Mouse (Mus musculus) E14TG2a.4 (cell line): ENCODE measurements around the gene Dntt.

Experiments
- CTCF ChIP-seq: conservative IDR thresholded peaks from 2 replicates; pipeline ENCODE4 v1.5.1; 2014; ENCODE audit warnings: low read length
- NANOG ChIP-seq: IDR thresholded peaks from 2 replicates; pipeline ENCODE4 v1.6.1; 2014; ENCODE audit warnings: borderline replicate concordance, low read length, mixed read lengths

DNA sequence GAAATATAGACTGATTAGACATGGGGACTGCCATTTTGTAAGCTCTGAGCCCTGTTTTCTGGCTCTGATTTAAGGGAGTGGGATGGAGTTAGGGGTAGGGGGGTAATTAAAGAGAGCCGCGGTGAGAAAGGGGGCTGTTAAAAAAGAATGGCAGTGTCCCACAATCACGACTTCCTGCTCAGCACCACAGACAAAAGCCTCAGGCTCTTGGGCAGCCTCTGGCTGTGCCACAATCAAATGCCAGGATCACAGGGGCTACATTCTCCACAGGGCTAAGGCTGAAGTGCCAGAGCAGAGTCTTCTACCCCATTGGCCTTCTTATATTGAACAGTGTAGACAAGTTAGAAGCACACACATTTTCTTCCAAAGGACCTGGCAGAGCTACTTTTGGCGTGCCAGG is 58.8 kb downstream of the Dntt start:
- no peak for TF ChIP-seq CTCF
- no peak for TF ChIP-seq NANOG
